Mouse (Mus musculus) brain, embryonic 14.5 days (tissue): ENCODE data around the gene Zfpl1. TPM values are rescaled to one million over a fixed set of nuclear protein-coding genes. Genes with fewer than 3 reads are reported as not detected.

ENCODE experiments used
- DNase-seq: peaks from one replicate; pipeline ENCODE4 v3.0.0-alpha.2; 2011; ENCODE audit warnings: low read depth
- CTCF ChIP-seq: fragments of 200-500 bp; IDR thresholded peaks from 2 replicates; pipeline ENCODE4 v1.5.1; 2012; ENCODE audit warnings: inconsistent platforms, mild to moderate bottlenecking, moderate library complexity, borderline replicate concordance; ENCODE audit not compliant: insufficient read depth, insufficient read length; ENCODE audit errors: extremely low read depth
- POLR2A ChIP-seq: fragments of 200-500 bp; IDR thresholded peaks from 2 replicates; pipeline ENCODE4 v1.6.1; 2012; ENCODE audit warnings: mild to moderate bottlenecking, inconsistent platforms, borderline replicate concordance; ENCODE audit not compliant: poor library complexity, insufficient read depth, insufficient read length, severe bottlenecking; ENCODE audit errors: extremely low read depth
- polyA plus RNA-seq: library from polyadenylated mRNA; depleted of rRNA; stranded (reverse); fragments of >200 nt; gene quantifications from 2 replicates; pipeline ENCODE4 v1.2.3, GENCODE M21; 2012

The Zfpl1 gene
- polyA plus RNA-seq, 1 experiment = 103 TPM

GRCm38 (mm10) chr19:6067011-6067723, 17.6 kb downstream of the Zfpl1 start:
- TF ChIP-seq CTCF = peak; percentile 92
- no peak for TF ChIP-seq POLR2A
- peak; percentile 92 for DNase-seq

- DNase-seq = no peak
- TF ChIP-seq POLR2A (no peak), CTCF (no peak)
Observed at GRCm38 (mm10) chr19:6066571-6066970, 18.2 kb downstream of the Zfpl1 start.

GRCm38 (mm10) chr19:6063081-6063480, 21.7 kb downstream of the Zfpl1 start:
- TF ChIP-seq CTCF (no peak), POLR2A (no peak)
- DNase-seq = no peak

GRCm38 (mm10) chr19:6062418-6062817, 22.3 kb downstream of the Zfpl1 start:
- no peak for DNase-seq
- no peak for TF ChIP-seq POLR2A
- TF ChIP-seq CTCF = no peak

GRCm38 (mm10) chr19:6061641-6062302, 23.0 kb downstream of the Zfpl1 start:
- peak; percentile 41 for DNase-seq
- no peak for TF ChIP-seq POLR2A
- TF ChIP-seq CTCF = no peak

- DNase-seq = peak; percentile 97
- TF ChIP-seq POLR2A (peak; percentile 87), CTCF (no peak; the same call in 1 of the 2 replicates)
Observed at GRCm38 (mm10) chr19:6061021-6061533, 23.7 kb downstream of the Zfpl1 start, which contains the start of gene Znhit2. TSS of gene Znhit2 (plus strand) at chr19:6061192.

GRCm38 (mm10) chr19:6058966-6059365, 25.8 kb downstream of the Zfpl1 start:
- DNase-seq = no peak
- TF ChIP-seq CTCF (no peak), POLR2A (no peak)

- TF ChIP-seq POLR2A = no peak
- no peak for TF ChIP-seq CTCF
- no peak for DNase-seq
Observed at GRCm38 (mm10) chr19:6058513-6058912, 26.2 kb downstream of the Zfpl1 start.

GRCm38 (mm10) chr19:6057313-6058096, 27.3 kb downstream of the Zfpl1 start, which contains the start of the genes Mrpl49 and Fau:
TSS of gene Mrpl49 (minus strand) at chr19:6057785.
TSS of gene Fau (plus strand) at chr19:6057844.
- peak; percentile 99 for DNase-seq
- TF ChIP-seq POLR2A (peak; percentile 79; the same call in 1 of the 2 replicates), CTCF (no peak)

GRCm38 (mm10) chr19:6056696-6057095, 28.1 kb downstream of the Zfpl1 start:
- TF ChIP-seq CTCF (no peak), POLR2A (no peak)

GRCm38 (mm10) chr19:6054296-6054695, 30.5 kb downstream of the Zfpl1 start:
- DNase-seq = no peak
- TF ChIP-seq POLR2A (no peak), CTCF (no peak)

More at GRCm38 (mm10) chr19:6056696-6057095, 28.1 kb downstream of the Zfpl1 start:
- no peak for DNase-seq
